In genomic region chr4:32909241-32909979, GRCm38 (mm10) we compare ENCODE assay signal across 11 mouse cellular contexts. TPM values are rescaled to one million over a fixed set of nuclear protein-coding genes. Genes with fewer than 3 reads are reported as not detected.
DNase-seq lines count a peak whose midpoint lies in the region; ATAC-seq and TF ChIP-seq lines count a peak whose summit lies in the region.
"Had no signal": no experiment of that assay in that cellular context is flagged by ENCODE, and none has a peak within 500 bp of the region (broad histone marks: within the 10 kb centered on the region; RNA-seq: fewer than 3 reads in every experiment).

No protein-coding gene starts in this region.

- H3K27ac ChIP-seq in heart, embryonic 13.5 days (replicated peaks) = no peak overlapping the region; the same call in 1 of the 2 replicates
- peak overlapping the region; percentile 42; the same call in 1 of the 2 replicates for H3K27ac ChIP-seq in MEL (ENCODE audit: control insufficient read depth, low read depth, low read length)
- H3K27ac ChIP-seq in intestine, postnatal 0 days (ENCODE audit: low read depth, low read length) = no peak overlapping the region
- no peak overlapping the region; the same call in 1 of the 2 replicates for H3K27ac ChIP-seq in stomach, embryonic 16.5 days (ENCODE audit: low read length)

- H3K4me3 ChIP-seq in heart, embryonic 13.5 days = no peak overlapping the region
- H3K4me3 ChIP-seq in MEL (ENCODE audit: control insufficient read depth in 1 of 2, insufficient read depth in 1 of 2, low read depth in 2 of 2, low read length in 2 of 2) = no peak overlapping the region
- H3K4me3 ChIP-seq in intestine, postnatal 0 days (ENCODE audit: low read depth, low read length) = no peak overlapping the region
- no peak overlapping the region for H3K4me3 ChIP-seq in stomach, embryonic 16.5 days (replicated peaks; ENCODE audit: low read length)

- peak; percentile 81; the same call in 1 of the 2 replicates for ATAC-seq in heart, embryonic 13.5 days (ENCODE audit: extremely low read depth, insufficient number of reproducible peaks, low FRiP score, low TSS enrichment)
- ATAC-seq in intestine, postnatal 0 days = peak; percentile 82
- peak; percentile 92 for ATAC-seq in stomach, embryonic 16.5 days (ENCODE audit: insufficient read depth, low FRiP score)

- intact Hi-C loops in heart, postnatal 10 days (cut with DNase I) = no loop called here

- peak overlapping the region; percentile 24 for H3K4me2 ChIP-seq in heart, embryonic 13.5 days
- H3K4me2 ChIP-seq in intestine, postnatal 0 days (replicated peaks; ENCODE audit: low read depth) = no peak overlapping the region
- H3K4me2 ChIP-seq in stomach, embryonic 16.5 days (ENCODE audit: low read depth, low read length) = no peak overlapping the region

- H3K4me1 ChIP-seq in heart, embryonic 13.5 days = peaks cover 56% of the 10 kb centered on the region
- peaks cover 0 to 2% of the 10 kb centered on the region in 2 experiments; a peak in 2 of 4 replicates for H3K4me1 ChIP-seq in MEL (ENCODE audit: control insufficient read depth in 1 of 2, insufficient read depth in 2 of 2, low read length in 2 of 2)
- H3K4me1 ChIP-seq in intestine, postnatal 0 days (replicated peaks; ENCODE audit: control insufficient read depth, insufficient read depth, low read length) = 0 out of 2 replicates have a peak, but pooled peaks cover 3% of the 10 kb centered on the region
- H3K4me1 ChIP-seq in stomach, embryonic 16.5 days (ENCODE audit: control insufficient read depth, insufficient read depth, low read length) = 0 out of 2 replicates have a peak, but pooled peaks cover 4% of the 10 kb centered on the region

- no peak for DNase-seq in heart, postnatal 10 days
- peak; percentile 92 for DNase-seq in MEL (ENCODE audit: low read depth, low spot score)
- no peak for DNase-seq in embryo, embryonic 10.5 days (ENCODE audit: low spot score)
- DNase-seq in right cerebral cortex, postnatal 4 days = no peak
- no peak for DNase-seq in right cerebral cortex, postnatal 25 days
- DNase-seq: adrenal gland, postnatal 14 days; gastrocnemius, postnatal 25 days; kidney, postnatal 36 days had no signal

- H3K79me2 ChIP-seq in MEL (ENCODE audit: control insufficient read depth, insufficient read depth, low read length, poor library complexity) = no peaks in the 10 kb centered on the region

- no peak for TF ChIP-seq POLR2A in MEL (IDR thresholded peaks at IDR 0.05; ENCODE audit: control insufficient read depth in 1 of 2, insufficient read depth in 1 of 2, low read depth in 1 of 2, low read length in 2 of 2, poor library complexity in 1 of 2)

- H3K9me3 ChIP-seq in heart, embryonic 13.5 days = no peaks in the 10 kb centered on the region
- H3K9me3 ChIP-seq in MEL (replicated peaks; ENCODE audit: insufficient read depth, low read length) = no peaks in the 10 kb centered on the region
- H3K9me3 ChIP-seq in intestine, postnatal 0 days (ENCODE audit: control insufficient read depth) = no peaks in the 10 kb centered on the region
- no peaks in the 10 kb centered on the region for H3K9me3 ChIP-seq in stomach, embryonic 16.5 days (replicated peaks; ENCODE audit: control insufficient read depth, low read length)

- no peak overlapping the region for H3K9ac ChIP-seq in heart, embryonic 13.5 days
- H3K9ac ChIP-seq in MEL (ENCODE audit: control insufficient read depth, low read depth, low read length, poor library complexity, severe bottlenecking) = no peak overlapping the region
- no peak overlapping the region for H3K9ac ChIP-seq in intestine, postnatal 0 days (ENCODE audit: low read depth, low read length)
- H3K9ac ChIP-seq in stomach, embryonic 16.5 days (ENCODE audit: low read length) = no peak overlapping the region

- peak in 1 of 2 experiments; percentile 82; a peak in 3 of 4 replicates for TF ChIP-seq EP300 in MEL (IDR thresholded peaks at IDR 0.05; ENCODE audit: low read depth in 1 of 2, low read length in 2 of 2)

- no peak for TF ChIP-seq RAD21 in MEL (IDR thresholded peaks at IDR 0.05; ENCODE audit: low read depth, low read length)

- no peaks in the 10 kb centered on the region for H3K36me3 ChIP-seq in heart, embryonic 13.5 days
- H3K36me3 ChIP-seq in MEL (ENCODE audit: control insufficient read depth in 1 of 2, insufficient read depth in 2 of 2, low read length in 2 of 2) = peaks cover 0 to 9% of the 10 kb centered on the region in 2 experiments; a peak in 2 of 4 replicates
- no peaks in the 10 kb centered on the region for H3K36me3 ChIP-seq in intestine, postnatal 0 days (ENCODE audit: control insufficient read depth, insufficient read depth)
- H3K36me3 ChIP-seq in stomach, embryonic 16.5 days (ENCODE audit: control insufficient read depth, insufficient read depth, low read length) = no peaks in the 10 kb centered on the region

- WGBS in heart, embryonic 13.5 days = 58% methylated on average over 3 of the region's 3 CpGs
- 46% methylated on average over 3 of the region's 3 CpGs for WGBS in intestine, postnatal 0 days
- 48% methylated on average over 3 of the region's 3 CpGs for WGBS in stomach, embryonic 16.5 days

- no peaks in the 10 kb centered on the region for H3K27me3 ChIP-seq in heart, embryonic 13.5 days (replicated peaks)
- no peaks in the 10 kb centered on the region for H3K27me3 ChIP-seq in MEL (ENCODE audit: control insufficient read depth in 1 of 2, insufficient read depth in 2 of 2, low read length in 2 of 2)
- H3K27me3 ChIP-seq in intestine, postnatal 0 days (replicated peaks; ENCODE audit: control insufficient read depth, insufficient read depth, low read length) = no peaks in the 10 kb centered on the region
- H3K27me3 ChIP-seq in stomach, embryonic 16.5 days (ENCODE audit: control insufficient read depth, insufficient read depth, low read length) = no peaks in the 10 kb centered on the region

- TF ChIP-seq CTCF in MEL (IDR thresholded peaks at IDR 0.05 in 2 of 3, conservative IDR thresholded peaks at IDR 0.05 in 1 of 3; ENCODE audit: control insufficient read depth in 1 of 3, insufficient read depth in 1 of 3, low read depth in 2 of 3, low read length in 3 of 3, poor library complexity in 1 of 3, severe bottlenecking in 1 of 3) = no peak
- TF ChIP-seq CTCF in intestine, postnatal 0 days (IDR thresholded peaks at IDR 0.05; ENCODE audit: low read depth) = no peak

TF ChIP-seq in MEL, 35 proteins besides CTCF, POLR2A, EP300 and RAD21:
- TF ChIP-seq SIN3A (IDR thresholded peaks at IDR 0.05; ENCODE audit: low read length) (peak; percentile 49; the same call in 1 of the 2 replicates), BHLHE40 (IDR thresholded peaks at IDR 0.05; ENCODE audit: borderline replicate concordance, low read depth, low read length) (peak; percentile 54; the same call in 1 of the 2 replicates), TAL1 (IDR thresholded peaks at IDR 0.05; ENCODE audit: low read length) (peak; percentile 81), POLR2AphosphoS5 (IDR thresholded peaks at IDR 0.05; ENCODE audit: borderline replicate concordance, low read depth, low read length) (no peak), HCFC1 (IDR thresholded peaks at IDR 0.05; ENCODE audit: low read depth, low read length) (no peak), TCF12 (IDR thresholded peaks at IDR 0.05; ENCODE audit: low read depth, low read length) (peak; percentile 87), ELF1 (IDR thresholded peaks at IDR 0.05; ENCODE audit: low read depth, low read length) (0 out of 2 replicates have a peak, but pooled peaks have one; percentile 22), CHD1 (IDR thresholded peaks at IDR 0.05; ENCODE audit: low read depth, low read length) (no peak), MYC (IDR thresholded peaks at IDR 0.05; ENCODE audit: low read depth, low read length) (no peak), RCOR1 (IDR thresholded peaks at IDR 0.05; ENCODE audit: low read depth, low read length) (peak; percentile 59; the same call in 1 of the 2 replicates), ZKSCAN1 (IDR thresholded peaks at IDR 0.05; ENCODE audit: low read depth, low read length) (no peak), NELFE (IDR thresholded peaks at IDR 0.05; ENCODE audit: low read depth, low read length) (no peak), SMC3 (IDR thresholded peaks at IDR 0.05; ENCODE audit: low read depth, low read length) (no peak), GABPA (IDR thresholded peaks at IDR 0.05; ENCODE audit: low read depth, low read length) (no peak), E2F4 (IDR thresholded peaks at IDR 0.05; ENCODE audit: borderline replicate concordance, low read depth, low read length) (no peak), ETS1 (IDR thresholded peaks at IDR 0.05; ENCODE audit: low read depth, low read length) (peak; percentile 80), MAX (IDR thresholded peaks at IDR 0.05; ENCODE audit: low read length) (no peak), GATA1 (IDR thresholded peaks at IDR 0.05; ENCODE audit: low read depth, low read length) (peak; percentile 89)
TF ChIP-seq in MEL: peak in this region for 8.

RNA-seq across cellular contexts. Expression of gene Ankrd6, which starts 41.2 kb away (rescaled TPM):
- polyA plus RNA-seq in heart, embryonic 13.5 days (2015; fragmentation: Nextera tagmentation; extraction: Ambion mirVana) = 4.2 and 5.0 TPM in 2 replicates
- total RNA-seq in heart, postnatal 10 days (2021) = 1 to 10 TPM; 3.5 to 6.3 TPM
- total RNA-seq in MEL (2012; rRNA removed) = 1.1 and 1.4 TPM in 2 replicates
- 1 to 10 TPM in 1 of 2 experiments, not detected in 1; 1.8 TPM for polyA plus RNA-seq in MEL (2012; ENCODE audit: insufficient read depth in 1 of 2, insufficient read length in 2 of 2, low read depth in 1 of 2, low replicate concordance in 2 of 2, missing spikeins in 1 of 2)
- polyA plus RNA-seq in intestine, postnatal 0 days (2015; fragmentation: Nextera tagmentation; extraction: Ambion mirVana) = 1.3 and 1.6 TPM in 2 replicates
- polyA plus RNA-seq in stomach, embryonic 16.5 days (2015; fragmentation: Nextera tagmentation; extraction: Ambion mirVana) = 5.6 and 6.3 TPM in 2 replicates
